In the genomic region with DNA sequence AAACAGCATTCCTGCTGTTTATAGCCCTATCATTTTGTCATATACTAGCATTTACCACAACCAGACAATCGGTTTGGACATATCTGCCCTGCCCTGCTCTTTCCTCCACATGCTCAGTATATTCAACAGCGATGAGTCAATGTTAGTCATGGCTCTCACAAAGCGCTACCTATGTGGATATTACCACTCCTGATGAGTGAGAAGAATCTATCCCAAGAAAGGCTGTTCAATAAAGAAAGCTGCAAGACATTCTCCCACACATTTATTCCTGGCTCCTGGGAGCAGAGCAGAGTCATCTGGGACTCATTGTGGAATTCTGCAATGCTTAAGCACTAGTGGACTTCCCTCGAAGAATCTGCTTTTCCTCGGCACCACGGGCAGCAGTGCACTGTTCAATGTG, we compare ENCODE assay signal across 13 mouse cellular contexts.
DNase-seq lines count a peak whose midpoint lies in the region.
"Had no signal": no experiment of that assay in that cellular context is flagged by ENCODE, and none has a peak within 500 bp of the region (broad histone marks: within the 10 kb centered on the region; RNA-seq: fewer than 3 reads in every experiment).

No protein-coding gene starts in this region.

- peak; percentile 11 for DNase-seq in right cerebral cortex, adult 18-20 months
- no peak for DNase-seq in right cerebral cortex, postnatal 10 days (ENCODE audit: low spot score in 2 of 2)
- peak; percentile 61 for DNase-seq in brain, adult 2 months (ENCODE audit: low read depth, low spot score)
- DNase-seq in urinary bladder, postnatal 14 days (ENCODE audit: low spot score), result no peak
- DNase-seq in B cell, adult 2 months, result no peak
- DNase-seq: adrenal gland, adult 2 months; adrenal gland, postnatal 10 days; adrenal gland, postnatal 25 days; cerebellum, adult 11-12 months; cerebellum, adult 2 months; cerebellum, adult 9-10 months; cerebellum, postnatal 10 days; cerebellum, postnatal 25 days had no signal

Comparison
In these comparisons a context has a peak if more than half of its experiments do, and no peak if none do; other contexts are left out.
1. DNase-seq: peak in right cerebral cortex, adult 18-20 months (single experiment) and brain, adult 2 months (single experiment); none in right cerebral cortex, postnatal 10 days (0 of 2), urinary bladder, postnatal 14 days (single experiment) and B cell, adult 2 months (0 of 2).